Mouse (Mus musculus): ENCODE measurements around the gene Gsk3a. TPM values are rescaled to one million over a fixed set of nuclear protein-coding genes. Genes with fewer than 3 reads are reported as not detected.

Gene Gsk3a
- polyA plus RNA-seq, 1 experiment from 2014 or later, result 6.8 TPM

DNA sequence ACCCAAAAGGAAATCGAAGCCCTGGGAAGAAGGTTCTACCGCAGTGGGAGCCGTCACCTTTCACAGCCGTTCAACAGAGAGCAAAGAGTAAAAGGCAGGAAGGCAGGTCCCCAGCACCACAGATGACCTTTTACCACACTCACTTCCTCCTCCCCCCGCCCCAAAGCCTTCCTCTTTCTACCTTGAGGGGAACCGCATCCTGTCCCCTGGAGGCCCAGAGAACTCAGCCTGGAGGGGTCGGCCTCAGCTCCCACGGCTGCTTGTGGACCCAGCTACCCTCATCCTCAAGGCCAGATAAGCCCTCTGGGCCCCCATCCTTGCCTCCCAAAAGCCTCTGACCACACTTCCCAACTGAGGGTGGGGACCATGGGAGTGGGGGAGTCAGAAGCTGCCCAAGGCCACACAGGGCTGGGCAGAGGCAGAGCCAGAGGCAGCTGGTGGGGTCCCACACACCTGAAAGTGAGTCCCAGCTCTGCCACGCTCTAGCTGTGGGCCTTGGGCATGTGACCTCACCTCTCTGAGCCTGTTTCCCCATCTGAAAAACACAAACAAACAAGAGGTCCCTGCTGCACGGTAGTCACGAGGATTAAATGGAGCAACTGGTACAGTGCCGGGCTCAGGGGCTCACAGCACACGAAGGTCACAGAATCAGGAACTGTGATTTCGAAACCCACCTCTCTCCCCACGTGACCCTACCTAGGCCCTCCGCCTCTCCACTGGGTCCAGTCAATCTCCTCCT lies 32.1 kb downstream of the Gsk3a start:
- no peak overlapping the region for H3K4me3 ChIP-seq (ENCODE audit: low read depth, low read length)
- DNase-seq (ENCODE audit: low spot score), result peak; percentile 48
- peak; percentile 41 for ATAC-seq
- no peaks in the 10 kb centered on the region for H3K27me3 ChIP-seq (replicated peaks; ENCODE audit: insufficient read depth, low read length)
- 0 out of 2 replicates have a peak overlapping the region, but pooled peaks have one; percentile 3 for H3K9ac ChIP-seq (replicated peaks; ENCODE audit: low read depth)
- no peaks in the 10 kb centered on the region for H3K36me3 ChIP-seq (ENCODE audit: insufficient read depth, low read length)
- WGBS, result 67% methylated on average over 15 of the region's 16 CpGs
- no peak overlapping the region for H3K27ac ChIP-seq (ENCODE audit: low read length)
- no peak for TF ChIP-seq EP300 (IDR thresholded peaks at IDR 0.05)
- no peak for TF ChIP-seq CTCF (IDR thresholded peaks at IDR 0.05)
- H3K9me3 ChIP-seq (ENCODE audit: low read length), result no peaks in the 10 kb centered on the region
- H3K4me1 ChIP-seq (ENCODE audit: insufficient read depth, low read depth, low read length), result no peaks in the 10 kb centered on the region
- H3K4me2 ChIP-seq (replicated peaks; ENCODE audit: low read depth, low read length), result no peak overlapping the region

DNA sequence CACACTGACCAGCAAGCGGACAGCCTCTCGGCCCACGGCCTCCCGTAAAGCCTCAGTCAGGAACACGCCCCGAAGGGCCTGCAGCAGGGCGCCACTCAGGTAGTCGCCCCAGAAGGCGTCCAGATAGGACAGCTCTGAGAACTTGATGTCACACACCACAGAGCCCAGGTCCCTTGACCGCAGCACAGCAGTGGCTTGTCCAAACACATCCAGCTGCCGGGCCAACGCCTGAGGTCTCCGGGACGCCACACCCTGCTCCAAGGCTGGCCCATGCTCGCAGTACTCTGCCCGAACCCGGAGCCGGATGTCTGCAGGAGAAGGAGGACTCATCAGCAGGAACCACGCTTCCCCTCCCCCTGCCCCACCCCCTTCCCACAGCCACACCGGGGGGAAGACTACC lies 34.0 kb downstream of the Gsk3a start:
- no peak for ATAC-seq
- no peaks in the 10 kb centered on the region for H3K36me3 ChIP-seq (ENCODE audit: insufficient read depth, low read length)
- H3K27me3 ChIP-seq (replicated peaks; ENCODE audit: insufficient read depth, low read length), result no peaks in the 10 kb centered on the region
- H3K4me1 ChIP-seq (ENCODE audit: insufficient read depth, low read depth, low read length), result no peaks in the 10 kb centered on the region
- no peaks in the 10 kb centered on the region for H3K9me3 ChIP-seq (ENCODE audit: low read length)
- no peak for DNase-seq (ENCODE audit: low spot score)
- no peak overlapping the region for H3K4me3 ChIP-seq (ENCODE audit: low read depth, low read length)
- no peak overlapping the region for H3K9ac ChIP-seq (replicated peaks; ENCODE audit: low read depth)
- WGBS, result 89% methylated on average over 20 of the region's 20 CpGs
- H3K4me2 ChIP-seq (replicated peaks; ENCODE audit: low read depth, low read length), result no peak overlapping the region
- no peak for TF ChIP-seq CTCF (IDR thresholded peaks at IDR 0.05)
- TF ChIP-seq EP300 (IDR thresholded peaks at IDR 0.05), result no peak
- H3K27ac ChIP-seq (ENCODE audit: low read length), result no peak overlapping the region

DNA sequence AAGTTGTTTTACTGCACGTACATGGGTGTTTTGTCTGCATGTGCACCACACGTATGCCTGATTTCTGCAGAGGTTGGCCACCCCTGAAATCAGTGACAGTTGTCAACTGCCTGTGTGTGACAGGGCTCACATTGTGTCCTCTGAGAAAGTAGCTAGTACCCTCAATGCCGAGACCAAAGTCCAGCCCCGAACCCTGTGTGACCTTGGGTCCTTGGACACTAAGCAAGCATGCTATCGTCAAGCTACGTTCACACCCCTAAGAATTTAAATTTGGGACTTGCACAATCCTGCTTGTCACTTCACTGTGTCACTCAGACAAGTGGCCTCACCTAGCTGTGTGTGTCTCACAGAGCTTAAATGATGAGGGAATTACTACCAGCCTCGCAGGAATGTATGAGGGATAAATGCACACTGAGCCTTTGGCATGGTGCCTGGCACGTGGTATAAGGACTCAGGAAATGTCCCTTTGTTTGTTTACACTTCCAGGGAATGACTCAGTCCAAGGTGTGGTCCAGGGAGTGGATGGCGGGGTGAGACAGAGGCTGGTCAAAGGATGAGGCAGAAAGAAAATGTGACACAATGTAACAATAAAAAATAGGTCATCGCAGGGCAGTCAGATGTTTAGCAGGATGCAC lies 40.1 kb downstream of the Gsk3a start:
- H3K27ac ChIP-seq (ENCODE audit: low read length), result no peak overlapping the region
- TF ChIP-seq EP300 (IDR thresholded peaks at IDR 0.05) (peak; percentile 91), CTCF (IDR thresholded peaks at IDR 0.05) (no peak)
- no peak overlapping the region for H3K4me2 ChIP-seq (replicated peaks; ENCODE audit: low read depth, low read length)
- no peaks in the 10 kb centered on the region for H3K4me1 ChIP-seq (ENCODE audit: insufficient read depth, low read depth, low read length)
- H3K9ac ChIP-seq (replicated peaks; ENCODE audit: low read depth), result no peak overlapping the region
- H3K4me3 ChIP-seq (ENCODE audit: low read depth, low read length), result no peak overlapping the region
- H3K36me3 ChIP-seq (ENCODE audit: insufficient read depth, low read length), result no peaks in the 10 kb centered on the region
- WGBS, result 30% methylated on average over 10 of the region's 10 CpGs
- no peaks in the 10 kb centered on the region for H3K9me3 ChIP-seq (ENCODE audit: low read length)
- DNase-seq (ENCODE audit: low spot score) (peak; percentile 91), ATAC-seq (peak; percentile 97)
- no peaks in the 10 kb centered on the region for H3K27me3 ChIP-seq (replicated peaks; ENCODE audit: insufficient read depth, low read length)

DNA sequence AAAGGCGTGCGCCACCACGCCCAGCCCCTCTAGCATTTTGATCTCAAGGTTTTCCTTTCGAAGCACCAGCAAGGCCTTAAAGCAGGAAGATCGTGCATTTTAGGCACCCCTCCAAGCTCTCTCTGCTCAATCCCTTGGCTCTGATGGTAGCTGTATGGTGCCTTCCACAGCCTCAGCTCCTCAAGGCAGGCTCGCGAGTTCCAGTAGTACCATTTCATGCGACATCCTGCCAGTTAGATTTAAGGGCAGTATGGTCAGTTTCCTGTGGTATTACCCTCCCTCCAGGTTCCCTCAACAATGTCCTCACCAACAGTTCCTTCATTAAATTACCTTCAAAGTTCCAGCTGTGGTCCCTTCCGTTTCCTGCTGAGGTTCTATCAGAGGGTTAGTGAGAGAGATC lies 41.5 kb downstream of the Gsk3a start:
- Histone ChIP-seq H3K27me3 (replicated peaks; ENCODE audit: insufficient read depth, low read length) (no peaks in the 10 kb centered on the region), H3K27ac (ENCODE audit: low read length) (no peak overlapping the region), H3K4me2 (replicated peaks; ENCODE audit: low read depth, low read length) (no peak overlapping the region), H3K4me3 (ENCODE audit: low read depth, low read length) (no peak overlapping the region), H3K4me1 (ENCODE audit: insufficient read depth, low read depth, low read length) (no peaks in the 10 kb centered on the region), H3K9ac (replicated peaks; ENCODE audit: low read depth) (no peak overlapping the region), H3K36me3 (ENCODE audit: insufficient read depth, low read length) (no peaks in the 10 kb centered on the region), H3K9me3 (ENCODE audit: low read length) (no peaks in the 10 kb centered on the region)
- 71% methylated on average over 9 of the region's 9 CpGs for WGBS
- DNase-seq (ENCODE audit: low spot score) (no peak), ATAC-seq (no peak)
- no peak for TF ChIP-seq EP300 (IDR thresholded peaks at IDR 0.05)
- no peak for TF ChIP-seq CTCF (IDR thresholded peaks at IDR 0.05)

DNA sequence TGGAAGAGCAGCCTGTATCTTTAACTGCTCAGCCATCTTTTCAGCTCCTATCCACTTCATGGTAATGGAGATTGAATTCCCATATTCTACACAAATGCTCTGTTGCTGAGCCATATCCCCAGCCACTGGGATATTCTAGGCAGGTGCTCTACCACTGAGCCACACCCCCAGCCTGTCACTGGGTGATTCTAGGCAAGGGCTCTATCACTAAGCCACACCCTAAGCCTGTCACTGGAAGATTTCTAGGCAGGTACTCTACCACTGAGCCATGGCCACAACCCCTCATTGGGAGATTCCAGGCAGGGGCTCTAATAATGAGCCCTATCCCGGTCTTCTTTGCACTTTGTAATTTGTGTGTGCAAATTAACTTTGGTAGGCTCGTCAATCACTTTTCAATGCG lies 42.5 kb downstream of the Gsk3a start:
- no peak overlapping the region for H3K9ac ChIP-seq (replicated peaks; ENCODE audit: low read depth)
- H3K9me3 ChIP-seq (ENCODE audit: low read length), result no peaks in the 10 kb centered on the region
- no peak overlapping the region for H3K4me3 ChIP-seq (ENCODE audit: low read depth, low read length)
- TF ChIP-seq CTCF (IDR thresholded peaks at IDR 0.05), result no peak
- no peak for TF ChIP-seq EP300 (IDR thresholded peaks at IDR 0.05)
- no peaks in the 10 kb centered on the region for H3K36me3 ChIP-seq (ENCODE audit: insufficient read depth, low read length)
- 75% methylated on average over 3 of the region's 3 CpGs for WGBS
- H3K4me2 ChIP-seq (replicated peaks; ENCODE audit: low read depth, low read length), result no peak overlapping the region
- no peaks in the 10 kb centered on the region for H3K27me3 ChIP-seq (replicated peaks; ENCODE audit: insufficient read depth, low read length)
- H3K4me1 ChIP-seq (ENCODE audit: insufficient read depth, low read depth, low read length), result no peaks in the 10 kb centered on the region
- DNase-seq (ENCODE audit: low spot score) (no peak), ATAC-seq (no peak)
- H3K27ac ChIP-seq (ENCODE audit: low read length), result no peak overlapping the region

DNA sequence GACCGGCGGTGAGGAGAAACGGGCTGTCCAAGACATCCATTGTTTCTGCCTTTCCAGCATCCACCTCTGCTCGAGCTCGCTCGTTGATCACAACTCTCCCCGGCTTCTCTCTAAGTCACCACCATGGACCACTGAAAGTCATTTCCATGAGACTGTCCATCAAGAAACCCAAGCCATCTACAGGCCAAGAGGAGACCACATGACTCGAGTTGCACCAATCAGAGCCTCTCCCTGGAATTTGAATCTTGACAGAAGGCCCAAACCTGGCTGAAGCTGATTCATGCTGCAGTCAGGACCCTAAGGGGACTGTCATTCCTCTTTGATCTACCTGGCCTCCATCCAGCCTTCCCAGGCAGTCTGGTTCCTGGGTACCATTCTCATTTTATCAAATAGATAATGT lies 45.5 kb downstream of the Gsk3a start:
- no peaks in the 10 kb centered on the region for H3K36me3 ChIP-seq (ENCODE audit: insufficient read depth, low read length)
- H3K4me3 ChIP-seq (ENCODE audit: low read depth, low read length), result no peak overlapping the region
- H3K27me3 ChIP-seq (replicated peaks; ENCODE audit: insufficient read depth, low read length), result no peaks in the 10 kb centered on the region
- H3K4me1 ChIP-seq (ENCODE audit: insufficient read depth, low read depth, low read length), result no peaks in the 10 kb centered on the region
- H3K9me3 ChIP-seq (ENCODE audit: low read length), result no peaks in the 10 kb centered on the region
- TF ChIP-seq CTCF (IDR thresholded peaks at IDR 0.05) (no peak), EP300 (IDR thresholded peaks at IDR 0.05) (no peak)
- no peak overlapping the region for H3K27ac ChIP-seq (ENCODE audit: low read length)
- whole genome bisulfite sequencing, result 75% methylated on average over 8 of the region's 8 CpGs
- DNase-seq (ENCODE audit: low spot score) (no peak), ATAC-seq (no peak)
- H3K9ac ChIP-seq (replicated peaks; ENCODE audit: low read depth), result no peak overlapping the region
- no peak overlapping the region for H3K4me2 ChIP-seq (replicated peaks; ENCODE audit: low read depth, low read length)
